In the genomic region with DNA sequence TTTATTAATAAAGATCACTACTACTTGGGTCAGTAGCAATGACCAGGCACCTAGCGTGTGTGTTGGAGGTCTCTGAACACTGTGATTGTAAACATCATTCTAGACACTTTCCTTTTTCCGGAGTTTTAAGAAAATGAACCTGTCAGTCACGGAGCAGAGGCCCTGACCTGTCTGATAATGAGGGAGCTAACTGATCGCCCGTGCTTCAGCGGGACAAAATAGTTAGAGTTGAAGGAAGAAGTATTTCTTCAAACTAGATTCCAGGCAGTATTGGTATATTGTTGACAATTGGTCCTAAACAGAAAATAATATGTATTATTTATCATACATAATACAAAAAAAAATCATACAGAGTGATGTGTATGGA, we compare ENCODE assay signal across 8 mouse cellular contexts. TPM values are rescaled to one million over a fixed set of nuclear protein-coding genes. Genes with fewer than 3 reads are reported as not detected.
DNase-seq lines count a peak whose midpoint lies in the region; ATAC-seq lines count a peak whose summit lies in the region.

No protein-coding gene starts in this region.

- no peak for DNase-seq in kidney, postnatal 36 days
- DNase-seq in adipocyte (ENCODE audit: low spot score): peak; percentile 24
- no peak for DNase-seq in hindbrain, embryonic 14.5 days (ENCODE audit: low spot score)
- no peak for DNase-seq in midbrain, embryonic 14.5 days
- DNase-seq in urinary bladder, postnatal 36 days (ENCODE audit: low spot score in 2 of 2): no peak
- no peak for DNase-seq in cerebellum, adult 11 months
- DNase-seq in cerebellum, adult 9-10 months: no peak

- H3K36me3 ChIP-seq in kidney, embryonic 14.5 days (ENCODE audit: control insufficient read depth, insufficient read depth, low read length): peaks cover 9% of the 10 kb centered on the region
- H3K36me3 ChIP-seq in hindbrain, embryonic 14.5 days (replicated peaks; ENCODE audit: control insufficient read depth, insufficient read depth): peaks cover 20% of the 10 kb centered on the region
- peaks cover 16% of the 10 kb centered on the region for H3K36me3 ChIP-seq in midbrain, embryonic 14.5 days (ENCODE audit: control insufficient read depth, insufficient read depth, low read length)

- H3K27ac ChIP-seq in kidney, embryonic 14.5 days (ENCODE audit: low read depth, low read length): peak overlapping the region; percentile 48; the same call in 1 of the 2 replicates
- H3K27ac ChIP-seq in hindbrain, embryonic 14.5 days: peak overlapping the region; percentile 81; the same call in 1 of the 2 replicates
- H3K27ac ChIP-seq in midbrain, embryonic 14.5 days (replicated peaks; ENCODE audit: low read depth, low read length): peak overlapping the region; percentile 93

- 2% methylated on average over 6 of the region's 6 CpGs for WGBS in kidney, embryonic 14.5 days
- 1% methylated on average over 6 of the region's 6 CpGs for WGBS in hindbrain, embryonic 14.5 days
- 2% methylated on average over 6 of the region's 6 CpGs for WGBS in midbrain, embryonic 14.5 days

- no peak for ATAC-seq in kidney, embryonic 14.5 days (ENCODE audit: low FRiP score, low TSS enrichment)
- no peak for ATAC-seq in hindbrain, embryonic 14.5 days (ENCODE audit: low FRiP score)
- ATAC-seq in midbrain, embryonic 14.5 days (ENCODE audit: low FRiP score, low TSS enrichment): peak; percentile 18; the same call in 1 of the 2 replicates

- no peaks in the 10 kb centered on the region for H3K27me3 ChIP-seq in kidney, embryonic 14.5 days (ENCODE audit: control insufficient read depth, insufficient read depth, low read length)
- no peaks in the 10 kb centered on the region for H3K27me3 ChIP-seq in hindbrain, embryonic 14.5 days (ENCODE audit: control insufficient read depth, insufficient read depth, low read length)
- no peaks in the 10 kb centered on the region for H3K27me3 ChIP-seq in midbrain, embryonic 14.5 days (ENCODE audit: control insufficient read depth, insufficient read depth, low read length)

- H3K4me3 ChIP-seq in kidney, embryonic 14.5 days (ENCODE audit: low read length): peak overlapping the region; percentile 86
- peak overlapping the region; percentile 85 for H3K4me3 ChIP-seq in hindbrain, embryonic 14.5 days (replicated peaks; ENCODE audit: low read length)
- peak overlapping the region; percentile 90 for H3K4me3 ChIP-seq in midbrain, embryonic 14.5 days (replicated peaks; ENCODE audit: low read depth, low read length)

- peak overlapping the region; percentile 68 for H3K4me2 ChIP-seq in kidney, embryonic 14.5 days (replicated peaks; ENCODE audit: low read depth, low read length)
- peak overlapping the region; percentile 68 for H3K4me2 ChIP-seq in hindbrain, embryonic 14.5 days (replicated peaks)
- peak overlapping the region; percentile 54 for H3K4me2 ChIP-seq in midbrain, embryonic 14.5 days (ENCODE audit: low read length)

- H3K9me3 ChIP-seq in kidney, embryonic 14.5 days (ENCODE audit: control insufficient read depth, low read length): no peaks in the 10 kb centered on the region
- no peaks in the 10 kb centered on the region for H3K9me3 ChIP-seq in hindbrain, embryonic 14.5 days (ENCODE audit: control insufficient read depth, low read length)
- H3K9me3 ChIP-seq in midbrain, embryonic 14.5 days (ENCODE audit: control insufficient read depth, low read length): no peaks in the 10 kb centered on the region

- H3K4me1 ChIP-seq in kidney, embryonic 14.5 days (ENCODE audit: control insufficient read depth, insufficient read depth, low read length): peaks cover 9% of the 10 kb centered on the region
- H3K4me1 ChIP-seq in hindbrain, embryonic 14.5 days (replicated peaks; ENCODE audit: control insufficient read depth, insufficient read depth, low read length): peaks cover 13% of the 10 kb centered on the region
- H3K4me1 ChIP-seq in midbrain, embryonic 14.5 days (ENCODE audit: control insufficient read depth, insufficient read depth, low read length): peaks cover 9% of the 10 kb centered on the region

- H3K9ac ChIP-seq in kidney, embryonic 14.5 days (ENCODE audit: low read depth, low read length): peak overlapping the region; percentile 86
- H3K9ac ChIP-seq in hindbrain, embryonic 14.5 days: peak overlapping the region; percentile 96
- peak overlapping the region; percentile 98 for H3K9ac ChIP-seq in midbrain, embryonic 14.5 days (replicated peaks; ENCODE audit: low read length)

RNA-seq across cellular contexts. Expression of a gene that starts 0.8 kb away (rescaled TPM):
- polyA plus RNA-seq in kidney, embryonic 14.5 days (2014; fragmentation: Nextera tagmentation; extraction: Ambion mirVana): 76.3 and 96.4 TPM in 2 replicates
- 224 and 227 TPM in 2 replicates for polyA plus RNA-seq in hindbrain, embryonic 14.5 days (2014; fragmentation: Nextera tagmentation; extraction: Ambion mirVana)
- polyA plus RNA-seq in midbrain, embryonic 14.5 days (2014; fragmentation: Nextera tagmentation; extraction: Ambion mirVana): 184 and 231 TPM in 2 replicates
